Mouse (Mus musculus): ENCODE measurements at regions not wholly inside any gene's neighbourhood (a gene's known extent, or its start where the extent isn't known, plus 50 kb on each side); places are given as distances from the start of the nearest gene placed in this dataset.
"Not testable (repeated sequence)": the region's sequence is repeated elsewhere in the genome, so short reads cannot be mapped to it uniquely, and the experiment has no call there.

DNA sequence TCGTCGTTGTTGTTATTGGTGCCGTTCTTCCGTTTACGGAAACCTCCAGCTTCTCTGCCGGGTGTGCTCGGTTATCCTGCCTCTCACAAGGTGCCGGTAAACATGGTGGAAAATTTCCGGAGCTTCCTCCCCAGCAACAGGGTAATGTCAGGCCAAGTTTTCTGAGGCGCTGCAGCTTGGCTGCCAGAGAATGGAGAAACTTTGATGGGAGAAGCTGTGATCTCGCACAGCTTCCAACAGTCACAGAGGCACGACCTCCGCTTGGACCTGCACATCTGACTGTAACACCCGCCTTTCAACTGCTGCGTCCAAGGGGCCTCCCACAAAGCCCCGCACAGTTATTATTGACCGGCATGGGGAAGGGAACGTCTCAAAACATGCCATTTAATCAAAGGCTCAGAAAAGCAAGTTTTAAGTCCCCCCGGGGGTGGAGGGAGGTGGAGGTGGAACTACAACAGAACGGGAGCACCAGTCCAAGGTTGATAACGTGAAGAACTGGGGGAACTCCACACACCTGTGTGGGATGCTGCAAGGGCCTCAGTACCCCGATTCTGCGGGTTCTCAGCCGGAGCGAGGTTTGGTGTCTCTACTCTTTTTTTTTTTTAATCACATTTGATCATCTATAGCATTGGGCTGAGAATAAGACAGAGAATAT lies 299.1 kb downstream of the Vrk1 start:
- DNase-seq (ENCODE audit: low spot score in 2 of 2), result no peak

DNA sequence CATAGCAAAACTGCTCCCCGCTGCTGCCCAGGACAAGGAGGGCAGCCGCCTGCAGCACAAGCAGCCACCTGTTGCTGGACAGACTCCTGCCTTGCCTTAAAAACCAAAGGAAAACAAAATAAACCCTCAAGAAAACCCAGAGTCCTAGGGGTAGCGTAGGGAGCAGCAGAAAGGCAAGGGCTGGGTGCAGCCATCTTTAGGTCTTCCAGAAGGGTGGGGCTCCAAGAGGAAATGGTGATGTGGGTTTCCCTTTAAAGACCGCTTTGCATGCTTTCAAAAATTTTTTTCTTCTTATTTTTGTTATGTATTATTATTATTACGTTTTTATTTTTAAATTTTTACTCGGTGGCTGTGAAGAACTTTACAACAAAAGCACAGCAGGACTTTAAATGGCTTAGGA lies 300.1 kb downstream of the Vrk1 start:
- DNase-seq (ENCODE audit: low spot score in 2 of 2), result no peak

DNA sequence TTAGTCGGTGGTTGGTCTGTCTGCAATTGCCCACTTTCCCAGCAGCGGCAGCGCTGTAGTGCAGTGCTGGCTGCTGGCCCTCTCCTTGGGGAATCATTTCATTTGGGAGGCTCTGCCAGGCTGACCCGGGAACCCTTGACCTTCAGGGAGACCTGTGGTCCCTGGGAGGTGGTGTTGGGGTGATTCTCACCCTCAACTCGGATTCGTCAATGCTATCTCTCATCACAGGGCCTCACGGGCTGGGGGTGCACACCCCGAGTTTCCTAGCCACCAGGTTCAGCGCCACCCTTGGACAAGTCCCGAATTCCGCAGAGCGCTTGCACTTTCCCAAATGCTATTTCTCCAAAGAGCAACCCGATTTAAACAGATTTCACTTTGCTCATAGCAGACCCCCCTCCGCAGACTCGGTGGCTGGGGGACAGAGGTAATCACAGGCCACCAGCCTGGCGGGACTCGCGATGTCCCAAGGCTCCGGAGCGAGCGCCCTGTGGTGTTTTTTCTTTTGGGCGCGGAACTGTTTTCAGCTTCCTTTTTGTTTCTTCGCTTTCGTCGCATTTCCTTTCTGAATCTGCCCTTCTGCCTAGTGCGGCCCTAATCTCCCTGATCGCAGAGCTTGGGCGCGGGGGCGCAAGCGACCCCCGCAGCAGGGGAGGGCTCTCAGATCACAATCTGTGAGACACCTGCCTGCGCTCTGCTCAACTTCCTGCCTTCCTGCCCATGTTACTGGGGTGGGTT lies 300.7 kb downstream of the Vrk1 start:
- DNase-seq (ENCODE audit: low spot score in 2 of 2), result no peak

DNA sequence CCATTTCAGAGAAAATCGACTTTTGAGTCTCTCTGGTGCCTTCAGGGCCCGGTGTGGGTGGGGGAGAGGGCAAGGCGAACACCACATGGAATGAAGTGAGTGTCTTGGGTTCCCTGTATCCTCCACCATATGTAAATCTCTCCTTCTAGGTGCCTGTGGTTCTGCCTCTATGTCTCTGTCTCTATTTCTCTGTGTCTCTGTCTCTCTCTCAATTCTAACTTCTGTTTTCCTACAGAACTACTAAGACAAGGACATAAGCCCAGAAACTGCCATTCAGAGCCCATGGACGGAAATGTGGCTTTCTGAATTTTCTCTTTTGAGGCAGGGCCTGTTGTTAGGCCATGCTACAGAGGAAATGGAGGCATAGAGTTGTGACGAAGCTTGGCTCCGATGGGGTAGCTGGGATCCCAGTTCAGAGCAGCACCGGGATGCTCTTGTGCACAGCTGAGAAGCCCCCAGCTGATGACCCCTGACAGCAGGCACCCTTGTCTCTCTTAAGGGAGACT lies 301.3 kb downstream of the Vrk1 start:
- no peak for DNase-seq (ENCODE audit: low spot score in 2 of 2)

DNA sequence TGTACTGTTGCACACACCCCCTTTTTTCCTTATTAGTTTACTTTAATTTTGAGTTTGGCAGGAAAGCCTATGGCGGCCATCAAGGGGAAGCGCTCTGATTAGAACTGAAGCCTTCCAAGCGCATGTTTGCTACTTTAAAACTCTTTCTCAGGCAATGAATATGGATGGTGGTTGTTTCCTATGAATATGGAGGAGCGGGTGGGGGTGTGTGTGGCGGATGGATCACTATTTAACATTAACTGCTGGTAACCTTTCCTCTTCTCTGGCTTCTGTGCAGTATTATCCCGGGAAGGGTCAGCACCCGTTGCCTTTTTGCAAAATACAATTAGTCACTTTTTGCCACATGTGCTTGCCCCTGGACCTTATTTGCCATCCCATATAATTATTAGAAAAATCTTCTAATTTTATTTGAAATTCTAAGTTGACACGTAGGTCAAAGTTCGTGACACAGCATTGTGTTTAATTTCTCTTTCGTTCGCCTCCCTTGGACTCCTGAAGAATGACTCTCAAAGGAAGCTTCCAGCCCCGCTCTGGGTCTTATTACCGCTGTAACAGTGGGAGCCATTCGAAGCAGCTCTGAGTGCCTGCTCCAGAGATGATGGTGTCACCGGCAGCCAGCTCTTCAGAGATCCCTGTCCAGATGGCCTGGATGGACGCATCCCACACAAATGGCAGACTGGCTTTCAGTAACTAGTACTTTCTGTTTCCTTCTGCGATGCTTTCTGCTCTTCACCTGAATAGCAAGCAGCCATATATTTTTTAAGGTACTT lies 302.0 kb downstream of the Vrk1 start:
- DNase-seq (ENCODE audit: low spot score in 2 of 2), result no peak

DNA sequence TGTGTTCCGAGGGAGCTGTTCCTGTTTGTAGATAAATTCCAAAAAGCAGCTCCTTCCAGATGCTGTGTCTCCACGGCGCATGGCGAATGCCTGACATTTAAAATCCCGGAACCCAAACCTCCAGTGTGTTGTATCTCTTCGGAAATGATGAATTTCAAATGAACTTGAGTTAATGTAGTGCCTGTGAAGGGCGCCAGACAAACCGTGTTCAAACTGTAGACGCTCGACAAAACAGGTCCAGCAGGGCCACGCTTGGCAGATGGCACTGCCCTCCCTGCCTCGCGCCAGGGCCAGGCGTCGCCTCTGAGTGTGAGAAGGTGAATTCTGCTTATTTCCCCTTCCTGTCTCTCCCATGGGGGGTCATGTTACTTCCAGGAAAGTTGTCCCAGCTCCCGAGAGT lies 307.7 kb downstream of the Vrk1 start:
- no peak for DNase-seq (ENCODE audit: low spot score in 2 of 2)

DNA sequence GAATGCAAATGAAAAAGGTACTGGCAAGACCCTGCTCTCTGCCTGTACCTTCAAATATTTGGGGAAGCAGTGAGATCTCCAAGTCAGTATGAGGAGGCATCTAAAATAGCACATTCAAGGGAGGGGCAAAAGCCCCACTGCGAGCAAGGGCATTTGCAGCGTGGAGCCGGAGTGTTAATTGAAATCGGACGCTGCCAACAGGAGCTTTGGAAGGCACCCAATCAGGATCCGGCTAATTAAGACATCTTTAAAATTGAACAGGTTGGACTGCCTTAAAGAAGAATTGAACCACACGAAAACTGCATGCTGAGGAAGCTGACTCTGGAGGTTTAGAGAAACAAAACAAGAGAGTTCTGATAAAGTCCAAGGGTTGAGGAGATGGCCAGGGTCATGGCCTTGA lies 311.5 kb downstream of the Vrk1 start:
- DNase-seq (ENCODE audit: low spot score in 2 of 2), result no peak

DNA sequence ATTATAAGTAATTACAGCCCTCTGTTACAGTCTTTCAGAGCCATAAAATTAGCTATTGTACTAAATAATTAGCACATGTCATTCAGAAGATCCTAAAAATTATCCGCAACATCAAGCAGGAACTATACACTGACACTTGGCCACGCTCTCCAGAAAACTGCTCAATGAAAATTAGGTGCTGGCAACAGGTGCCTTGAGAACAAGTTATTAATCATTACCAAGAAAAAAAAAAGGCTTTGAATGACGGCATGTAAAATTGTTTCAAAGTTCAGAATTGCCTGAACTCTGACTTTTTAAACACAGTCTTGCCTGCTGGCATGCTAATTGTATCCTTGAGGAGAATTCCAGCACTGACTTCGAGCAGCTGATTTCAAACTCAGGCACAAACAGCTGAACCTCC lies 316.6 kb downstream of the Vrk1 start:
- DNase-seq (ENCODE audit: low spot score in 2 of 2), result no peak

DNA sequence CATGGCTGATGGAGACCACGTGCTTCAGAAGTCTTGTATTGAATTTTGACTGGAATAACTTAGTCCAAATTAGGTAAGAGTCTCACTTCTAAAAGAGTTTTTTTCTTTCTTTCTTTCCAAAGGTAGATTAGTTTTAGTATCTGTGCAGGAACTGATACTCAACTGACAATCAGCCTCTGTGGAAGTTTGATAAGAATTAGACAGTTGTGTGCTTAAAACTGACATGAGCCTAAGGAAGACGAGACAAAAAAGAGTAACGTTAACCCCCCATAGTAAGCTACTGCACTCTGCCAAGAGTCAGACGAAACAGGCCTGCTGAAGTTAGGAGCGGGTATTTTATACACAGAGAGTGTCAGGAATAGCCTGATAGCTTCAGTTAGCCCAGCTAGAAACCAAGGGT lies 317.3 kb downstream of the Vrk1 start:
- DNase-seq (ENCODE audit: low spot score in 2 of 2), result no peak

DNA sequence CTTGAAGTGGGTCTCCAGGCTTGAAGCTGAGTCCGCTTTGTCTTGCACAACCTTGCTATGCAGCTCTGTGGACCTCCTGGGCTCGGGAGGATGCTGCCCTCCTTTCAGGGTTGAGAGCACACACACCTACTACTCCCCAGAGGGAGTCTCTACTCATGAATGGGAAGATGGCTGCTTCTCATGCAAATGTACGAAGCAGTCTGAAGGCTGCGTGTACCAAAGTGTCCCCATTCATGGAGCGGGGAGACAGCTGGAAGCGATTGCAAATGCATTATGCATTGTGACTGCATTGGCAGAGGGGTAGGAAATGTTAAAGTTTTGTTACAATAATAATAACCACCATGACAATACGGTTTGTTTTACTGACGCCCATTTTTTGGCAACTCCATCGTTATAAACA lies 347.8 kb downstream of the Vrk1 start:
- DNase-seq (ENCODE audit: low spot score in 2 of 2), result no peak

DNA sequence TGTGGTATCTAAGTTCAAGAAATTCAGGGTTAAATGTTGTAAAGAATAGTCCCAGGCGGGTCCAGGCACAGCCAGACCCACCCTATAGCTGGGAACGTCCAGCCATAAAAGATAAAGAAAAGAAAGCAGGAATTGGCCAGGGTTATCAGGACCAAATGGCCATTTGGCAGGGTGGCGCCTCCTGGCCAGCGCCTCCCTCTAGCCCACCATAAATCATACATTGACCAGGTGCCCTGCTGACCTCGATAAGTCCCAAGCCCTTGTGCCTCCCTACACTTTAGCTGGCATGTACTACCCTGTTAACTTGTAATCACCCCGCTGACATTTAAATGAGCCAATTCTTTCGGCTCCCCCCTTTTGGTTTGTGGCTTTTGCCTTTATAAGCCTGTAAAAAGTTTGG lies 351.6 kb downstream of the Vrk1 start:
- DNase-seq (ENCODE audit: low spot score in 2 of 2), result not testable (repeated sequence)

DNA sequence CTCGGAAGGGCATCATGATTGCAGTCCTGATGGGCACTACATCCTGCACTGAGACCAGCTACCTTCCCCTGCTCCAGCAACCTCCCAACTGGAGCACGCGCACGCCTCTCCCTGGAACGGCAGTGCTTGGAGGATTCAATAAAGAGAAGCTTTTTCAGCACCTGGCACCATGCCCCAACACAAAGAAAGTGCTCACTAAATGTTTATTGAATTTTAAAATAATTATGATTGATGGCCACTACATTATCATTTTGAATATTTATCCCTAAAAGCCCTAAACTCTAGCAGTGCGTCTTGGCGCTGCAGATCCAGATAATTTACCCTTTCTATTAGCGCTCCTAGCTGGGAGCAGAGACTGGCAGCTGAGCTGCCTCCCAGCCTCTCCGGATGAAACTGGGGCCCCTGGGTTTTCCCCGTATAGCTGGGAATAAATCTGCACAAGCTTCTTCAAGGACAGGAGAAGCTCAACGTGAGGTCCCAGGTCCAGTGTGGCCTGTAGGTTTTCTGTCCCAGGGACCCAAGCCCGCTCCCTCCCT lies 364.9 kb downstream of the Vrk1 start:
- no peak for DNase-seq (ENCODE audit: low spot score in 2 of 2)

DNA sequence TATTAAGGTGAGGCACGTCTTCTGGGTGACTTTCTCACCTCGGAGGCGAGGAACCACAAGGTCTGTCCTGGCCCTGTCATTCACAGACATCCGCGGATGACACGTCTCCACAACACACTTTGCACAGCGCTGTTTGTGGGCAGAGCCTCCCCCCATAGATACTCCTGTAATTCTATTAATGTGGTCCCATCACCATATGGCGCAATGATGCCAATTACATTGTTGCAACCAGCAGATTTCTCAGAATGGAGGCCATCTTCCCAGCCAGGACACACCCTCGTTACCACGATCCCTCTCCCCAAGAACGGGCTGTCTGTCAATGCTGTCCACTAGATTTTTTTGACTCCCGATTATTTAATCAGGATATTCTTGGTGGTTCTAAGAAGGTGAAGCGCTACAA lies 365.9 kb downstream of the Vrk1 start:
- DNase-seq (ENCODE audit: low spot score in 2 of 2), result no peak

DNA sequence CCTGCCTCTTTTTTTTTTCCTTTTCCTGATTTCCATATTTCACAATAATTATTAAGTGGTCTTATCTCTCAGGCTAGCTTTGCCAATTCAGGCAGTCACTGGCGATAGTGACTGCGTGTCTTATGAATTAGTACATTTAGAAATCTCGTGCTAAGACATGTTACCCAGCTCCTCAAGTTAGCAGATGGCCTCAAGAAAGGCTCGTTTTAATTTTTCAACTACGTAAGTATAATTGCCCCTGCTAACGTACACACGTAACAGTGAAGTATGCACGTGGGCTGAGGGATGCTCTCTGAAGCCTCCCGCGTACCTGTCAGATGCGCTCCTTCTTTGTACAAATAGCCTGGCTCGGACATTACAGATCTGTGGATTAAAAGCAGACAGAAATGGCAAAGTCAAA lies 366.8 kb downstream of the Vrk1 start:
- DNase-seq (ENCODE audit: low spot score in 2 of 2), result no peak

DNA sequence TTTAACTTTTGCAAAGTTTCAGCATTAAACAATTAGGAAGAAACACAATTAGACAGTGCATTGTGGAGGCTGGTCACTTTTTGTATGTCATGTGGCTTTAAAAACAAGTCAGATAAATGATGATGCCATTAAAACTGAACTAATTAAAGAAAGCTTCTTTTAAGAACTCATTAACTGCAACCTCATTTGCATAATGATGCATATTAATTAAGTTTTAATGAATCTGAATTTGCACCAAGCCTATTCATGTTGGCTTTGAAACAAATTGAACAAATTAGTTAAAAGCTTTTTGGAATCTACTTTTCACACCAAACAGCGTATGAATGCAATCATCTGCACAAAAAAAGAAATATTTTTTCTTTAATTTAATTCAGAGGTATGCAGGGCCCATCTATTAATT lies 367.3 kb downstream of the Vrk1 start:
- DNase-seq (ENCODE audit: low spot score in 2 of 2), result no peak

DNA sequence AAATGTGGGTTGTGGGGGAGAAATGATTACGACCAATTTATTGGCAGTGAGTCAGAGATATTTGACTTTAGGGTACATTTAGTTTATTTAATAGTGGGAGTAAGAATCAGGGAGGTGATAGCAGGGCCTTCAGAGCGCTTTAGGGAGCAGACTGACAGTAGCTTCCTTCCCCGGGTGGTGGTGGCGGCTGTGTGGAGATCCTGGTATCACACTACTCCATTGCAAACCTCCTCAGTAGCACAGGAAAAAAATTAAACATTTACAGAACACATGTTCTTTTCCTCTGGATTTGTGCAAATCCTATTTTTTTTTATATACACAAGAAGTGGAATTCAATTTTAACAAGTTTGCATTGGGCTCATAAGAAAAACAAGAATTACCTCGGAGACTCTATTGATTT lies 367.7 kb downstream of the Vrk1 start:
- no peak for DNase-seq (ENCODE audit: low spot score in 2 of 2)

DNA sequence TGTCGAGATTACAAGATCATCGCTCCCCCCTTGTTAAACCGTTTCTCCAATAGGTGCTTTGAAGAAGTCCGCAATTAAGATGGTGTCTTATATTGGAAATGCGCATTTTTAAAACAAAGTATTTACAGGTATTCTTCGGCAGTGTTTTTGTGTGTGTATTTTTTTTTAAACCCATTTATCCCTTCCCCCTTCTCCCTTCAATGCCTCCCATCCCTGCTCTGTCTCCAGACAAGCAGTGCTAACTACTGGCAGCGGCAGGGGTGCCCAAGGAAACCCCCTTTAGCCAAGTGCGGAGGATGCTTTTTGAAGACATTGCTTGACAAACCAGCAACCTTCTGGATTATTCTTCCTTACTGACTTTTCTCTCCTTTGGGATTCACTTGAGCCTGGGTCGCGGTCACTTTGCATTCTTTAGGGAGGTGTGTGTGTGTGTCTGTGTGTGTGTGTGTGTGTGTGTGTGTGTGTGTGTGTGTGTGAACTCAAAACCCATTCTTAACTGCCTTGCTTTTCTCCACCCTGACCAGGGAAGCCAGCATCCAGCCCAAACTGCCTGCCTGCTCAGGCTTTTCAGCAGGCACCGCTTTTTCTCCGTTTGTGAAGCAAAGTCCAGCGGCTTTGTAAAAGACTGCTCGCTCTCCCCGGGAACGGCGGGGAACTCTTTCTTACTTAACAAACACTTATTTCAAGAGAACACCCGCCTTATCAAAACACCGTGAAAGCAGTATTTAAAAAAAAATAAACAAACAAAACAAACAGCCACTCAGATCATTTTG lies 368.5 kb downstream of the Vrk1 start:
- no peak for DNase-seq (ENCODE audit: low spot score in 2 of 2)

DNA sequence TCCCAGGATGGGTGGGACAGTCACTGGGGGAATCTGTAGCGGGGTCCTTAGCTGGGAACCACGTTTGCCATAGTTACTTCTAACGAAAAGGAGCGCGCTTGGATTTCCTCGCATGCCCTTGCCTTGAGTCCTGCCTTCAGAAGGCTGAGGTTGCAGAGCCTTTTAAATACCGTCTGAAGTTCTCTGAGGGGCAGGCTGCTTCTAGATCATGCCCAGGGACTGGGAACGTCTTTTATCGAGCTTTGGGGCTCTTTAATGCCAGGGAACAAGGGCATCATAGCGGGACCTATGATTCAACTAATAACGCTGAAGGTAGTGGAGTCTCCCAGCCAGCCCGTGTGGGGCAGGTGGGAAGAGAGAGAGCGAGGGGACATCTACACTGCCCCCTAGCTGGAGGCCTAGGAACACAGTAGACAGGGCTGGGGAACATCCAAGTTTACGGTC lies 369.1 kb downstream of the Vrk1 start:
- no peak for DNase-seq (ENCODE audit: low spot score in 2 of 2)

DNA sequence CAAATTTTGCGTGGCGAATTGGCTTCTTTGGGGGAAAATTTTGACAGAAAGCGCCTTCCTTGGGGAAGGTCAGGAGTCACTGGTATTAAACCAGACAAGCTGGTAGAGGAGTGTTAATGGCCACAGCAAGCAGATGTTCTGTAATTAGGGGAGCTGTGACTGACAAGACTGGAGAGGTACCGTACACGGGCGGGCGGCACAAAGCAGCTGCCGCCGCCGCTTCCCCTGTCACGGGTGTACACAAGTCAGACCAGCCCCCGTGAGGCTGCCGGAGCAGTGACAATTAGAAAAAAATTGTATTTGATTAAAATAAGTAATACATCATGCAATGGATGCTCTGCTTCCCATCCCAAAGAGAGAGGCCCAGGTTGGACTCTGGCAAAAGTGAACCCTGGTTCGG lies 369.8 kb downstream of the Vrk1 start:
- no peak for DNase-seq (ENCODE audit: low spot score in 2 of 2)

DNA sequence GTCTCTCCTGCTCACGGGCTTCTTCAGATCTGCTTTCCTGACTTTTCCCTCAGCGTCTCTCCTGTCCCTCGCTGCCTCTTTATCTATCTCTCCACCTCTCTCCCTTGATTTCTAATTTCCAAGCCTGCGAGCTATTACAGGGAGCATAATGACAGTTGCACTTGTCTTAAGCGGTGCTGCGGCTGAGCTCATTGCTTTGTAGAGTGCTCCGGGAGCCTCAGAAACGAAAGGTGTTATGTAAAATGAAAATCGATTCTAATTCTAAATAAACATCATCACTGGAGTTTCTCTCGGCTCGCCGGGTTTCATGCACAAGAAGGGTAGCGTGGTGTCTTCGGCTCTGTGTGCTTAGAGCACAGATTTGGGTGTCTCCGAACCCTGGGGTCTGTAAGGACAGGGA lies 371.8 kb downstream of the Vrk1 start:
- DNase-seq (ENCODE audit: low spot score in 2 of 2), result no peak

DNA sequence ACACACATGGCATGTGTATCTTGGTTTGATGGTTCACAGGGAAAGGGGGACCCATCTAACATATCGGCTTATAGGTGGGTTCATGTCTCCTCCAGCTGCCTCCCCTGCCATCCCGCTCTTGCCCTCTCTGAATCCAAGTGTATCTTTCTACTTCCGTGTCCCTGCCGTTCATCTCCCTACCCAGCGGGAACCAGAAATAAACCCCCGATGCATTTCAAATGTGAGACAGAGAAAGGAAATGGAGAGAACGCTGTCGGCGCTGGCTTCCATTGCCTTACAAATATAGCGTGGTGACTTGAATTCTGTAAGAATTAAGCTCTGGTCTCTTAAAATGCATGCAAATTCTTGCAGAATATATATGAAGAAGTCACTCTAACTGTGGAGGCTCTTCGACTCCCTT lies 379.2 kb downstream of the Vrk1 start:
- no peak for DNase-seq (ENCODE audit: low spot score in 2 of 2)

DNA sequence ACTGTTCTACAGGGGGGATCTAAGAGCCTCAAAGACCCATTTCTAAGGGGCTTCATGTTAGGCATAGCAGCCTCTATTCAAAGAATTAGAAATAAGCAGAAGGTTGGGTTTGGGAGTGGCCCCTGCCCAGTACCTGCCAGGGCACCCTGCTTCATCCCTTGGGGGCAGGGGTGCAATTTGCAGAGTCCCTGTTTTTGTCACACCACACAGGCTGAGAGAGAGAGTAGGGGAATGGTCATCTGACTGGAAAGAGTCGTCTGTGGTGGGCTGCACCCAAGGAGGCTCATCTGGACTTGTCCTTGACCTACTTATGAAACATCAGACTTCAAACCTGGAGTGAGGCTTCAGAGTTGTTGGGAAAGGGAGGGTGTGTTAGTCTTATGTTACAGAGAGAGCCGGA lies 382.3 kb downstream of the Vrk1 start:
- no peak for DNase-seq (ENCODE audit: low spot score in 2 of 2)
